Mouse (Mus musculus) kidney, adult 2 months (tissue): ENCODE data around the gene Prss36. TPM values are rescaled to one million over a fixed set of nuclear protein-coding genes. Genes with fewer than 3 reads are reported as not detected.
"Not testable (repeated sequence)": the region's sequence is repeated elsewhere in the genome, so short reads cannot be mapped to it uniquely, and the experiment has no call there.

Experiments used
- DNase-seq: peaks from one replicate; pipeline ENCODE4 v3.0.0; 2021
- H3K27ac ChIP-seq: fragments of 200-500 bp; 2 replicates; pipeline ENCODE4 v1.5.1; 2012; ENCODE audit warnings: low read depth, low read length, control low read depth, inconsistent platforms; ENCODE audit not compliant: insufficient read depth
- H3K27me3 ChIP-seq: fragments of 200-500 bp; replicated peaks from 2 replicates; pipeline ENCODE4 v1.6.1; 2012; ENCODE audit warnings: mild to moderate bottlenecking, moderate library complexity, low read length, inconsistent platforms; ENCODE audit not compliant: control insufficient read depth, insufficient read depth
- H3K36me3 ChIP-seq: fragments of 200-500 bp; 2 replicates; pipeline ENCODE4 v1.6.1; 2012; ENCODE audit warnings: mild to moderate bottlenecking, moderate library complexity, low read length, inconsistent platforms; ENCODE audit not compliant: control insufficient read depth, insufficient read depth
- H3K4me1 ChIP-seq: fragments of 200-500 bp; 2 replicates; pipeline ENCODE4 v1.6.1; 2011; ENCODE audit warnings: low read length; ENCODE audit not compliant: control insufficient read depth, insufficient read depth
- H3K4me3 ChIP-seq: fragments of 200-500 bp; 2 replicates; pipeline ENCODE4 v1.5.1; 2011; ENCODE audit warnings: mild to moderate bottlenecking, low read depth, low read length, control low read depth; ENCODE audit not compliant: insufficient read depth
- CTCF ChIP-seq: fragments of 200-500 bp; conservative IDR thresholded peaks from 2 replicates; pipeline ENCODE4 v1.5.1; 2011; ENCODE audit warnings: low read depth, mild to moderate bottlenecking, control low read depth, low read length, moderate library complexity, mixed read lengths; ENCODE audit not compliant: insufficient read depth, insufficient read length
- POLR2A ChIP-seq: fragments of 200-500 bp; IDR thresholded peaks from one replicate; pipeline ENCODE4 v1.6.1; 2011; ENCODE audit warnings: low read depth, low read length, control low read depth
- WGBS: fragments of 180-500 bp; shearing (Covaris S2); methylation state at CpG from one replicate; pipeline ENCODE4 v1.1.7; 2018; 5-methylcytosine and 5-hydroxymethylcytosine counted together
- polyA plus RNA-seq: library from polyadenylated mRNA; depleted of rRNA; stranded (reverse); fragments of >200 nt; gene quantifications from 2 replicates; pipeline ENCODE4 v1.2.3, GENCODE M21; 2012

Gene Prss36
- polyA plus RNA-seq, 1 experiment: 21.9 TPM

DNA sequence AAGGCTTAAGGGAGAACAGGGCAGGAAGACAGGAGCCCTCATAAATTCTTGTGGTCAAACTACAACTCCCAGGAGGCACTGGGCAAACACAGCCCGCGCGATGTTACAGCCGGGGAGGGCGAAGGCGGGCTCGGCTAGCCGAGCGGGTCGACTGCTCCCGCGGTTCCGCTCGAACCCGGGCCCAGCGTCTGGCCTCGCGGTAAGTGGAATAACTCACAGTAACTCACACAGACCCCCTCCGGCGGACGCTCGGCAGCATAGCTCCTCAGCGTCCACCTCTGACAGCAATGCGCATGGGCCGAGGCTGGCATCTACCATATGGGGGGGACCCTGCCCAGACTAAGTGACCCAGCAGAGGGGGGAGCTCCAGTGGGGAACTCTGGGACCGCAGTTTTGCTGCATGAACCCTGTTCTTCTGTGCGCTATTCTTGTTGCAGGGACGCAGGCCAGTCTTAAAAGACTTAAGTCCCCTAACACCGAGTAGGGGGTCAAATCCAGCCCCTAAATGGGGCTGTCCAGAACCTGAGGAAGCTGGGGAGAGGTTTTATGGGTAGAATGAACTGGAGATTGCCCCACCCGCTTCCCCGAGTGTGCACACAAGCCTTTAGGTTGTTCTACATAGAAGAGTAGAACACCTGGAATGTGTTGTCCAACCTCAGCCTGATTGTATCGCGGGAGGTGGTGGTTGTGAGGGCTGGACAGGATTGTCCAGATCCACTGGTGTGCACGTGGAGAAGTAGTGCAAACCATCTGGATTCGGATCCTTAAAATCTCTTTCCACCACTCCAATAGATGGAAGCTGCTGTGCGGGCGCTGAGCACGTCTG is 42.3 kb downstream of the Prss36 start, which contains the start of gene Bckdk:
Bckdk (plus strand) TSS at position 112 of the 826 bp plus-strand sequence.
- 5% methylated on average over 38 of the region's 38 CpGs for WGBS
- Histone ChIP-seq H3K27me3 (no peaks in the 10 kb centered on the region), H3K36me3 (peaks cover 1% of the 10 kb centered on the region; the same call in 1 of the 2 replicates), H3K27ac (peak within 1 kb of the TSS; percentile 26), H3K4me3 (peak within 1 kb of the TSS; percentile 68), H3K4me1 (no peaks in the 10 kb centered on the region; the same call in 1 of the 2 replicates)
- peak; percentile 84 for DNase-seq
- no peak for TF ChIP-seq POLR2A
- no peak for TF ChIP-seq CTCF

DNA sequence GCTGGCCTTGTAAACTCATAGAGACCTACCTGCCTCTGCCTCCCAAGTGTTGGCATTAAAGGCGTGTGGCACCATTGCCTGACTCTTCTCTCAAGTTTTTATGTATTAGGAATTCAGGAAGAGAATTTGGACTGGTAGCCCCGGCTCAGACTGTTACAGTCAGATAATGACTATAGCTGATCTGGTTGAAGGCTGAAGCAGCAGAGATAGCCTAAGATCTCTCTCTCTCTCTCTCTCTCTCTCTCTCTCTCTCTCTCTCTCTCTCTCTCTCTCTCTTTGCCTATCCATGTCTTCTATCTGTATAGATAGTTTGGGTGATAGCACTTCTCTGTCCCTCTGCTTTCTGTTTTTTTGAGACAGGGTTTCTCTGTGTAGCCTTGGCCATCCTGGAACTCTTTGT is 44.8 kb downstream of the Prss36 start:
- Histone ChIP-seq H3K36me3 (no peaks in the 10 kb centered on the region), H3K27ac (no peak overlapping the region), H3K4me1 (no peaks in the 10 kb centered on the region; the same call in 1 of the 2 replicates), H3K27me3 (no peaks in the 10 kb centered on the region), H3K4me3 (no peak overlapping the region)
- WGBS: 86% methylated on average over 2 of the region's 2 CpGs
- DNase-seq: no peak
- TF ChIP-seq CTCF (no peak), POLR2A (no peak)

DNA sequence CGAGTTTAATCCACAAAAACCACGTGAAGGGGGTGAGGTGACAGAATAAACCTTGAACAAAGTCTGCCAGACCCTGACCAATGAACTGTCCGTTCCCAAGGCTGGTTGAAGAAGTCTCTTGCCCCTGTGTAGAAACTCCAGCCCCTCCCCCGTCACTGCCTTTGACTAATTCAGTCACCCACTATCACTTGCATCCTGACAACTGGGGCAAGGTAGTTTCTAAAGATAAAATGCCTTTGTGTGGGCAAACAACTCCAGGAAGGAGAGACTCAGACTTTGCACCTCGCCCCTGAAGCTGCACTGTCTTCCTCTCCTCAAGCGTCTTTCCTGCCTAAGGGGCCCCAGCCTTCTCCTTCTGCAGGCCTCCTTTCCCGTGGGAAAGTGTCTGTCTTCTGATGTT is 46.5 kb downstream of the Prss36 start:
- TF ChIP-seq POLR2A (no peak), CTCF (no peak)
- no peak overlapping the region for H3K27ac ChIP-seq
- 35% methylated on average over 7 of the region's 7 CpGs for WGBS

DNA sequence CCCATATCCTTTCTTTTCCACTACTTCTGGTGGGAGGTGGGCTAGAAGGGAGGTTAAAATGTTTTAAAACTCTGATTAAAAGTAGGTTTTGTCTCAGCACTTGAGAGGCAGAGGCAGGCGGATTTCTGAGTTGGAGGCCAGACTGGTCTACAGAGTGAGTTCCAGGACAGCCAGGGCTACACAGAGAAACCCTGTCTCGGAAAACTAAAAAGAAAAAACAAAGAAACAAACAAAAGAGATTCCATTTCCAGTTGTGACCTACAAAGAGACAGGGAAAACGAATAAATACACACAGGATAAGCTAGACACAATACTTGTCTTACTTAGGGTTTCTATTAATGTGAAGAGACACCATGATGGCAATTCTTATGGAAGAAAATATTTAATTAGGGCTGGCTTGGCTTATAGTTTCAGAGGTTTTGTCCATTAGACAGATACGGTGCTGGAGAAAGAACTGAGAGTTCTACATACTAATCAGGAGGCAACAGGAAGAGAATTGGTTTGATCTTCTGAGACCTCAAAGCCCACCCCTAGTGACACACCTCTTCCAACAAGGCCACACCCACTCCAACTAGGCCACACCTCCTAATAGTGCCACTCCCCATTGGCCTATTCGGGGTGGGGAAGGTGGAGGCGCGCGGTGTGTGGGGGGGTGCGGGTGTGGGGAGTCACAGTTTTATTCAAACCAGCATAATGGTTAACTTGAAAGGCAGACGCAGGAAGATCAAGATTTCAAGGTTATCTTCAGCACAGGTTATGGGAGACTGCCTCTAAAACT is 48.2 kb downstream of the Prss36 start:
- WGBS: 36% methylated on average over 10 of the region's 10 CpGs
- H3K27me3 ChIP-seq: no peaks in the 10 kb centered on the region
- H3K4me1 ChIP-seq: no peaks in the 10 kb centered on the region; the same call in 1 of the 2 replicates
- no peaks in the 10 kb centered on the region for H3K36me3 ChIP-seq
- TF ChIP-seq POLR2A (no peak), CTCF (no peak)
- no peak for DNase-seq
- no peak overlapping the region for H3K27ac ChIP-seq
- no peak overlapping the region for H3K4me3 ChIP-seq

More for the DNA sequence above, 46.5 kb downstream of the Prss36 start:
- Histone ChIP-seq H3K27me3 (no peaks in the 10 kb centered on the region), H3K4me3 (no peak overlapping the region), H3K36me3 (no peaks in the 10 kb centered on the region), H3K4me1 (no peaks in the 10 kb centered on the region; the same call in 1 of the 2 replicates)
- no peak for DNase-seq

- Histone ChIP-seq H3K36me3 (no peaks in the 10 kb centered on the region), H3K27me3 (no peaks in the 10 kb centered on the region), H3K4me3 (no peak overlapping the region), H3K4me1 (no peaks in the 10 kb centered on the region; the same call in 1 of the 2 replicates), H3K27ac (no peak overlapping the region)
- TF ChIP-seq CTCF (no peak), POLR2A (no peak)
- no peak for DNase-seq
- WGBS: 91% methylated on average over 7 of the region's 7 CpGs
These were observed 49.0 kb downstream of the Prss36 start for GRCm38 (mm10) chr7:127897542-127897941.

- Histone ChIP-seq H3K27me3 (no peaks in the 10 kb centered on the region), H3K36me3 (no peaks in the 10 kb centered on the region), H3K27ac (no peak overlapping the region), H3K4me3 (no peak overlapping the region), H3K4me1 (no peaks in the 10 kb centered on the region; the same call in 1 of the 2 replicates)
- TF ChIP-seq CTCF: peak; percentile 71
- TF ChIP-seq POLR2A: no peak
- peak; percentile 65 for DNase-seq
- 62% methylated on average over 13 of the region's 13 CpGs for WGBS
These were observed 50.1 kb downstream of the Prss36 start for GRCm38 (mm10) chr7:127896384-127896783.

GRCm38 (mm10) chr7:127895891-127896290 is 50.6 kb downstream of the Prss36 start:
- not testable (repeated sequence) for H3K36me3 ChIP-seq, H3K4me3 ChIP-seq, H3K27me3 ChIP-seq, DNase-seq, H3K4me1 ChIP-seq
- 74% methylated on average over 7 of the region's 7 CpGs for WGBS
- peak overlapping the region; percentile 17; the same call in 1 of the 2 replicates for H3K27ac ChIP-seq
